Mouse (Mus musculus) kidney, postnatal 14 days (tissue): ENCODE data around the gene Cnbd2.
A peak's percentile ranks its signal among the peaks of the same experiment; 100 is the strongest.
"Not testable (repeated sequence)": the region's sequence is repeated elsewhere in the genome, so short reads cannot be mapped to it uniquely, and the experiment has no call there.

Source experiments
- DNase-seq: peaks from one replicate; pipeline ENCODE4 v3.0.0; 2022; ENCODE audit warnings: mixed read lengths

The Cnbd2 gene

GRCm38 (mm10) chr2:156393155-156393828 lies 81.2 kb downstream of the Cnbd2 start:
- no peak for DNase-seq

- no peak for DNase-seq
These were observed 82.2 kb downstream of the Cnbd2 start for GRCm38 (mm10) chr2:156394282-156394681.

DNA sequence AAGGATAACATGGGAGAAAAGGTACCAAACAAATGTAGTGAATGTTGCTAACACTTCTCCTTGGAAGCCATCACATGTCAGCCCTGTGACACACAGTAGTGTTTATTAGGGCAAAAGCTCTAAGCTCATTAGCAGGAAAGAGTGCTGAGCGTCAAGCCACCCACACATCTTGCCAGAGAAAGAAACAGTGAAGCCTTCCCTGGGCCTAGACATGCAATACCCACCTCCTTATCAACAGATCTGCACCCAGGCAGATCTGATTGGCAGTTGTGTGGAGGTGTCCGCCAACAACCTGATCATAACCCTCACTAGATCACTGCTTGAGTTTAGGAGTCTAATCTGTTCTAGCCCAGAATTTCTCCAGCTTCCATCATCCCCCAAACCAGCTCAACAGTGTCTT lies 84.0 kb downstream of the Cnbd2 start:
- DNase-seq = no peak

- DNase-seq = no peak
These were observed 85.9 kb downstream of the Cnbd2 start for GRCm38 (mm10) chr2:156397988-156398387.

DNA sequence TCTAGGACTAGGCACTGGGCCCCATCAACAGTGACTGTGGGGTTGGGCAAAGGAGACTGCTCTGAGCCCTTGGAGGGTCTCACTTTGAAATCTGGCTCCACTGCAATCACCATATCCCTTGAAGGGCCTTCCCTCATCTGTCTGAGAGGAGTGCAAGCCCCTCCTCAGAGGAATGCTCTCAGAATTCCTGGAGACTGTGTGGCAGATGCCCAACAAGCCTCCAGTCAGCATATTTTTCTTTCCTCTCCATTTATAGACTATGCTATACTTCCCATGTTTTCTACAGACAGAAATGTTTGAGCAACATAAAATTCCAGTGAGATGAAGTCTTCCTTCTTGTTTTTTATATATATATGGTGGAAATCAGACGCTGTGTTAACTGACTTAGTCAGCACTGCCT lies 87.4 kb downstream of the Cnbd2 start:
- no peak for DNase-seq

GRCm38 (mm10) chr2:156401331-156401730 lies 89.2 kb downstream of the Cnbd2 start:
- peak; percentile 53 for DNase-seq

GRCm38 (mm10) chr2:156402036-156402435 lies 89.9 kb downstream of the Cnbd2 start:
- no peak for DNase-seq

GRCm38 (mm10) chr2:156406987-156407386 lies 94.9 kb downstream of the Cnbd2 start:
- DNase-seq = no peak

DNA sequence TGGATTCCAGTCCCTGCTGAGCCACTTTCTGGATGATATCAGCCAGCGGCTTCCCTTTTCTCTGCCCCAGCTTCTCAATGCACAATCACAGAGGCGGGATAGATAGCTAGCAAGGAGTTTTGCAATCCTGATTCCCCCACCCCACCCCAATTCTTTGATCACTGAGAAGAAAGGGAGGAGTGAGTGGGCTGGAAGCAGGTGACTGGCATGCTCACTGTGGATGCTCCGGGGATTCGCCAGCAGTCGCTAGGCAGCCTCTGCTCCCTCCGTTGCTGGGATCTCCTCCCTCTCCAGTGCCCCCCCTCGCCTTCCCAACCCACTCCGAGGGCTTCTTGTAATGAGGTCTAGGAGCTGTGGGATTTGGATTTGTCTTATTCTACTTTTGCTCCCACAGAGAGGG lies 96.1 kb downstream of the Cnbd2 start:
- no peak for DNase-seq

- not testable (repeated sequence) for DNase-seq
These were observed 99.2 kb downstream of the Cnbd2 start for GRCm38 (mm10) chr2:156411348-156411747.

- no peak for DNase-seq
These were observed 102.9 kb downstream of the Cnbd2 start for GRCm38 (mm10) chr2:156414996-156415395.

- DNase-seq = no peak
These were observed 103.6 kb downstream of the Cnbd2 start for GRCm38 (mm10) chr2:156415674-156416073.

DNA sequence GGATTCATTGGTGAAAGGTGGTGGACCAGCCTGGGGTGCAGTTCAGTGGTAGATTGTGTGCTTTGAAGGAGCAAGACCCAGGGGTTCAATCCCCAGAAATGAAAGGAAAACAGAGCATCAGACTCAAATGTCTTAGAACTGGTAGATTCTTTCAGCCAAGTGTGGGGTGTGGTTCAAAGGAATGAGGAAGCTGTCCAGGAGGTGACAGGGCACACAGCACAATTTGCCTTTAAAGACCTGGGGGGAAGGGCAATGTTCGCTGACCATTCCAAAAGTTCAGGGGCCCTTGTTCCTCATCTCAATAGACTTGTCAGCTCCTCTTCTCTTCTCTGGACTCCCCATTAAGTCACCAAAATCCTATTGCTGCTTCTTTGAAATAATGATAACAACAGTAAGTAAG lies 105.1 kb downstream of the Cnbd2 start:
- no peak for DNase-seq

- no peak for DNase-seq
These were observed 106.4 kb downstream of the Cnbd2 start for GRCm38 (mm10) chr2:156418467-156418866.

DNA sequence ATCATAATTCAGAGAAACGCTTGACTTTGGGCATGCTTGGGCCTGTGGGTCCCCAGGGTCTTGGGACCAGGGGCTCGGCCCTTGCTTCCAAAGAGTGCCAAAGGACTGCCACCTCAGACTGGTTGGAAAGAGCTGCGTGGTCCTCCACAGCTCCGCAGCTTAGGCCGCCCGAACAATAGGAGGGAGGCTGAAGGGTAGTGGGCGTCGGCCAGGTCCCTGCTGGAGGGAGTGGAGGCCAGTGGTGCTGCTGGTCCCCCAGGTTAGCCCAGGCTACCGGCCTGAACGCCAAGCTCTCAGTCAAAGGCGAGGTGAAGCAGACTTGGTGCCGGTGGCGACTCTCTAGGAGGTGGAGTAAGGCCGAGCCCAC lies 108.2 kb downstream of the Cnbd2 start:
- DNase-seq = no peak

- peak; percentile 79 for DNase-seq
These were observed 108.7 kb downstream of the Cnbd2 start, which contains the start of gene Epb41l1 for GRCm38 (mm10) chr2:156420694-156421380. Epb41l1 (plus strand) TSS chr2:156420909.

- peak; percentile 53 for DNase-seq
These were observed 109.4 kb downstream of the Cnbd2 start for GRCm38 (mm10) chr2:156421381-156422110.

GRCm38 (mm10) chr2:156422631-156423030 lies 110.5 kb downstream of the Cnbd2 start:
- DNase-seq = no peak

DNA sequence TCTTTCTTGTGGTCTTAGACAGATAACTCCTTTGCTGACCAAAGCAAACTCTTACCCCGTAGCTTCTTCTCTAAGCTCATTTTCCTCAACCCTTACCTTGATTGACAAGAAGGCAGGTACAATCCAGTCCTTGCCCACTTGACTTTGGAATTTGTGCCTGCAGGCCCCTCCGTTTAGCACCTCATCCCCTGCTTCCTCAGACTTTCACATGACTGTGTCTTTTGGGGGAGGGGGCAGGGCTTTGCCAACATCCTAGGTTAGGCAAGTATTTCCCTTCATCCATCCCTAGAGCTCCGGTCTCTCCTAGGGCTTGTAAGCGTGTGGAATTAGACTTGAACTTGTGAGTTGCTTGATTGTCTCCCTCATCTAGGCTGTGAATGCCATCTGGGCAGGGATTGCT lies 111.6 kb downstream of the Cnbd2 start:
- no peak for DNase-seq
